Mouse (Mus musculus): ENCODE measurements around the gene Zfp92.

Zfp92 gene

GRCm38 (mm10) chrX:73474340-73475165, 63.7 kb downstream of the Zfp92 start:
- peak; percentile 45 for DNase-seq

- no peak for DNase-seq
Measured at GRCm38 (mm10) chrX:73475658-73476256, 64.9 kb downstream of the Zfp92 start.

GRCm38 (mm10) chrX:73476621-73477020, 65.7 kb downstream of the Zfp92 start:
- peak; percentile 78 for DNase-seq

GRCm38 (mm10) chrX:73477500-73477899, 66.6 kb downstream of the Zfp92 start:
- DNase-seq, result no peak

All from lung, postnatal 36 days (tissue).